Mouse (Mus musculus) retina, postnatal 7 days (tissue): ENCODE measurements around the gene Mgat1.
A peak's percentile ranks its signal among the peaks of the same experiment; 100 is the strongest.

Source experiments
- DNase-seq: peaks from one replicate; pipeline ENCODE4 v3.0.0-alpha.2; 2012; ENCODE audit warnings: low read depth, low spot score

The Mgat1 gene

DNA sequence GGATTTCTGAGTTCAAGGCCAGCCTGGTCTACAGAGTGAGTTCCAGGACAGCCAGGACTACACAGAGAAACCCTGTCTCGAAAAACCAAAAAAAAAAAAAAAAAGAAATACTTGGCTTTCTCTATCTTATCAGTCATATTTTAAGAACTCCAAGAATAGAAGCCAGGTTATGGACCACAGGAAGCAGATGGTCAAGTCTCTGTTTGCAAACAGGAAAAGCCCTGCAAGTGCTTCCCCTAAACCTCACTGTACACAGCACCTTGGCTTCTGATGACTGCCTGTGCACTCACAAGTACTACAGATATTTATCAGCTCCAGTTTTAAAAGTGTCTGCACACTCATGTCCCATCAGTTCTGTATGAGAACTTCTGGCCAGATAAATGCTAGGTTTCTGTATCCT is 2.5 kb upstream of the Mgat1 start:
- no peak for DNase-seq

DNA sequence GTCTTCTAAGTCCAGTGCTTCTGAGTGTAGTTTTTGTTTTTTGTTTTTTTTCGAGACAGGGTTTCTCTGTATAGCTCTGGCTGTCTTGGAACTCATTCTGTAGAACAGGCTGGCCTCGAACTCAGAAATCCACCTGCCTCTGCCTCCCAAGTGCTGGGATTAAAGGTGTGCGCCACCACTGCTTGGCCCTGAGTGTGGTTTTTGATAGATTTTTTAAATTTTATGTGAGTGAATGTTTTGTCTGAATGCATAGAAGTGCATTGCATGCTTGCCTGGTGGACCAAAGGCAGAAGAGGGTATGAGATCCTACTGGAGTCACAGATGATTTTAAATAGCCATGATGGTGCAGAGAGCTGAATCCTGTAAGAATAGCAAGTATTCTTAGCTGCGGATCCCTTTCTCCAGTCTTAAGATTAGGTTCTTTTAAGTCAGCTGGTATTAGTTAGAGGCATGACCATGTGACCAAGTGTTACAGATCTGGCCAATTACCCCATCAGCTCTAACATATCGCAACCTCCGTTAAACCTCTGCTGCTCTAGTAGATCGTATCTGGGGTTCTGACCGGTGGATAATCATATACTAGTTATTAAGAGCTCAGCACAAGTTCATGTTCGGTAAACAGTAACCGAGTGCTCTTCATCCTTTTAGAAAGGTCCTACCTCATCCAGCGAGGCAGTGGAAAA is 906 bp upstream of the Mgat1 start:
- no peak for DNase-seq

DNA sequence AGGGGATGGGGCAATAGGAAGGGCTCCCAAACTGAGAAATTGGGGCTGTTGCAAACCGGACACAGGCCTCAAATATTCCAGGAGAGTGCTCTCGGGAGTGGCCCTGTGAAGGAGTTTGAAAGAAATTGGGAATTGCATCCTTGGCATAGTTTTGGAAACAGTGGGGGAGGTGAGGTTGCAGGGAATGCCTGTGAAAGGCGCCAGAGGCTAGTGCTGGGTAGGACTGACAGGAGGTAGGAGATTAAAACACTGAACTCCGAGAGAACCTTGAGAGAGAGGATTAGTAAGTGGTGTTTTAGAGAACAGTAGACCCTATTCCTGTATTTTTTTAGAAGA is 572 bp downstream of the Mgat1 start:
- DNase-seq = no peak

DNA sequence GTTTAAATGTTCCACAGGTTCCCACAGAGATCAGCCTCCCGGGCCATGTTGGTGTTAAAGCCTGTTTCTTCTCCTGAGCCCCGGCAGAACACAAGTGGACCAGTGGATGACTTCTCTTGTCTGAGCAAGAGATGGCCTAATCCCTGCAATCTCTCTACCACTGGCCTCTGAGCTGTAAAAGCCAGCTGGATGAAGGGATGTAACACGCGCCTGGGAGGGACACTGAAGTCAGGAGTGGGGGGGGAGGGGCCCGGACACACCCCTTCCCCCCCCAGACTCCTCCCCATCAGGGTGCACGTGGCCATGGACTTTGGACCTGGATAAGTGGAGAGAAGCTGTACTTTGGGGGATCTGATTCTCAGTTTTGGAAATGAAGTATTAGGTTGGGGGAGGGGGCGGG is 1.2 kb downstream of the Mgat1 start:
- DNase-seq = peak; percentile 54

GRCm38 (mm10) chr11:49245634-49246415 is 1.8 kb downstream of the Mgat1 start:
- DNase-seq = peak; percentile 56

DNA sequence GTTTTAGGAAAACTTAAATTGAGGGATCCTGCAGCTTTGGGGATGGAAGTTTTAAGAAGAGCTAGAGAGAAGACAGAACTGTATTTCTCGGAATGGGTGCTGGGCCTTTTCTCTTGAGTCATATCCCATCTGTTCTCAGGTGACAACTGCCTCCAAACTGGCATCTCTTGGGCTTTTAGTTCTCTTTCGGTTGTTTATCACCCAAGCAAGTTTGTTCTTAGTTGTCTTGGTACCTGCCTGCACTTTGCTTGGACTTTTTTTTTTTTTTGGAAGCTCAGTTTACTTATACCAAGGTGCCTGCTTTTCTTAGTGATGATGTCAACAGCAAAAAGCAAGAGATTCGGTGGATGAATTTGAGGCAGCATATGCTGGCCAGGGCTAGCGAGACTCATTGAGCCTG is 2.5 kb downstream of the Mgat1 start:
- no peak for DNase-seq

GRCm38 (mm10) chr11:49247255-49247654 is 3.3 kb downstream of the Mgat1 start:
- DNase-seq = no peak

DNA sequence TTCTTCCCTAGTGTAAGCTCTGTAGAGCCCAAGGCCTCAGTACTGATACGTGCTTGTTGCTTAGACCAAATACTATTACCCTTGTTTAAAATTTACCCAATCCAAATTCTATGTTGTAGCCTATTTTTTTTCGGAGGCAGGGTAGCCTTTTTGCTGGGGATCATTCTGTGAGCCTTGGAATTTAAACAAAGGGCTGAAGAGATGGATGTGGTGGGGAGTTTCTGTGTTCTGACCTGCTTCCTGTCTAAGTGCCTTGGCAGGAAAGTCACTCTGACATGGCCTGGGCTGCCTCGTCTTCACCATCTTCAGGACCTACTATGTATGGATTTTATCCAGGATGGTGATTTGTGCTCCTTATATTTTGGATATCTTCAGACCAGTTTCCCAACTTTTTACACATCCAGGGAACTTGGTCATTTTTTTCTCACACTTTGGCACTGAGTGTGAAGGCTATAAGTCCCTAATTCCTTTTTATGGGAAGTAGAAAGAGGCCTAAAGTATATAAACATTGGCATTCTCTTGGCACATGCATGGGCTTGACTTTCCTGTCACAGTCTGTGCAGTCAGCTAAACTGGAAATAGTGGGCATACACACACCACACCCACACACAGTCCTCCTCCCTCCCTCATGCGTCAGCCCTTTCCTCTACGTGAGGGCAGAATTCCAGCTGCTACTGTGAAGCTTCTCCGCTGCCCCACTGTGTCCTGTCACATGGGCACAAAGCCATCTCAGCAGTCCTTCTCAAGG is 4.4 kb downstream of the Mgat1 start:
- DNase-seq = no peak

DNA sequence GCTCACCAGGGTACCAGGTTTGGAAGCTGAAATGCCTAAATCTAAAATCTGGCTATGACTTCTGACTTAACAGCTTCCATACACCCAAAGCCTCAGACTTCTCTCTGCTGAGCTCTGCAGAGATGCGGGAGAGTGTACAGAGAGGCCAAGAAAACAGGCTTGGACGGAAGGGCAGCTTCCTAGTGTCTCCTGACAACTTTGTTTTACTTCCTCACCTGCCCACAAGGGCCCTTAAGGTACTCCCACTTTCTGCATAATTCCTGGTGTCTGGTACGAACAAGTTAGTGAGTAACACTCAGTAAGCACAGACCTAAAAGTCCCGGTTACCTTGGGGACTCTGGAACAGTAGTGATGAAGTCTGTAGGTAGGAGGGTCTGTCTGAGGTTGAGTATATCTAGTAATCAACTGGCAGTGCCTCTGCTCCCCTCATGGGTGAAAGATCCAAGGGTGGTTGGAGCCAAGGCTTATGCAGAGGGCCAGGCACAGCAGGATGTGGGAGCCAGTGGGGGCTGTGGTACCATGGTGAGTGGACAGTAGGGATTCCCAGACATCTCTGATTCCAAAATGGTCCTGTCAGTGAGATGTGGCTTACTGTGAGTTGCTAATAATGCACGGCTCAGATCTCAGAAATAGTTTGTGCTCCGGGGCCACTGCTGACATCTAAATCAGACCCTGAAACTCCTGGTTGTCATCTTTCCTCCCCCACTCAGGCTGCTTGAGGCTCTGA is 5.1 kb downstream of the Mgat1 start:
- DNase-seq = no peak

- DNase-seq = no peak
These were observed 5.9 kb downstream of the Mgat1 start for GRCm38 (mm10) chr11:49249811-49250421.

DNA sequence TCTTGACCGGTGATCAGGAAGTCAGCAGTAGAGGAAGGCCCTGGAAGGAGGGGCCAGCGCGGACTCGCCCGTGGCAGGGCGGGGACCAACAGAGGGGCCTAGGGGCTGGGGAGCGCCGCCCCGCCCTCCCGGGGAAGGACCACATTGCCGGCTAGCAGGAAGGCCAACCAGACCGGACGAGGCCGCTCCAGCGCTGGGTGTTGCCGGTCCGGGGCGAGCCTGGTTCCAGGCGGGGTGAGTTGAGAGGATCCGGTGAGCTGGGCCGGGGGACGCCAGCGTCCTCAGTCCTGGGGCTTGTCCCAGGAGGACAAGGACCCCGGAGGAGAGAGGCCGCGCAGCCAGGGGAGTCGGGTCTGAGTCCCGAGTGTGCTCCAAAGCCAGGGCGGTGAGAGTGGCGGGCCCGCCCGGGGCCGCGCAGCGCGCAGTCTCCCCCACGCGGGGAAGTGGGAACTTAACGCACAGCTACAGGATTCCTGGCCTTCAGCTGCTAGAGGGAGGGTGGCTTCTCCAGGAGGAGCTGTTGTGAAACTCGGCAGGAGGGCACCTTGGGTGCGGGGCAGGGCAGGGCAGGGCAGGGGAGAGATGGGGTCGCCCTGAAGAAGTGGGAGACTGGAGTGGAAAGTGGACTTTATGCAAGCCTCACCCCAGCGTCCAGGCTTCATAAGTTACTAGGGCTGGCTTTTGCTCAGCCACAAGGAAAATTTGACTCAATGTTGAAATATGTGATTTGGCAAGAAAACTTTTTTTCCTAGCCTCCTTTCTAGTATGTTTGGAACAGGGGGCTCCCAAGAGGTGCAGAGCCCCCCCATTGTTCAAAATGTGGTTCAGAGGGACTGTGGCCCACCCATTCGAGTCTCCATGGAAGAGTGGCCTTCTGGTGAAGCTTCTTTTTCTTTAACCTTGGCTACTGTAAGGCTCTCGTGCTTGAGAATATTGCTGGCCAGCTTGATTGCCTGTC is 6.7 kb downstream of the Mgat1 start:
- peak; percentile 33 for DNase-seq

GRCm38 (mm10) chr11:49251380-49251761 is 7.4 kb downstream of the Mgat1 start:
- DNase-seq = no peak

DNA sequence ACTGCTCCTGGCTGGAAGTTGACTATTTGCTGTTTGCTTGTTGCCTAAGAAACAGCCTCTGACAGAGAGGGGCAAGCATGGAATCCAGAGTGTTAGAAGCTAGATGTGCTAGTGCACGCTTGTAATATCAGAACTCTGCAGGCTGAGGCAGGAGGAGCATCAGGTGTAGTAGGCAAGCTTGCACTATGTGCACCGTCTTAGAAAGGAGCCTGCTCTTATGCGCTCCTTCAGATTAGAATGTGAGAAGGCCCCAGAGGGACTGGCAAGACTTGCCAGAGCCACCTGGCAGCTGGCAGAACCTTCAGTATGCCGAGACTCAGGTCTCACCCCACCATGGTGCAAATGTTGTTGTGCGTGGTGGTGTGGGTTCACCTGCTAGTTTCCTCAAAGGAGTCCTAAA is 8.1 kb downstream of the Mgat1 start:
- DNase-seq = no peak

DNA sequence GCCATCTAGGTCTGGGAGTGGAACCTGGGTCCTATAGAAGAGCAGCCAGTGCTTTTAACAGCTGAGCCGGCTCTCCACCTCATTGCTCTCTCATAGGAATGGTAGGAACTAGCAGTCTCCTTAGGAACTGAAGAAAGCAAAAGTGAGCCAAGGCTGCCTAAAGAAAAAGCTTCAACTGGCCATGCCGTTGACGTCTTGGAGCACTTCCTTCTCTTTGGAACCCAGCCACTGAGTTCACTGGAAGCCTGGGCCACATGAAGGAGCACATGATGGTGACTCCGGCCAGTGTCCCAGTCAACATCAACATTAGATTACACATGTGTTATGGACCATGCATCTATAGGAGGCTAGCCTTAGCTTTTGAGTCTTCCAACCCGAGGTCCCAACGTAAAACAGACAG is 9.0 kb downstream of the Mgat1 start:
- DNase-seq = no peak

GRCm38 (mm10) chr11:49259296-49259695 is 15.3 kb downstream of the Mgat1 start:
- no peak for DNase-seq

- no peak for DNase-seq
These were observed 15.8 kb downstream of the Mgat1 start for GRCm38 (mm10) chr11:49259829-49260228.

DNA sequence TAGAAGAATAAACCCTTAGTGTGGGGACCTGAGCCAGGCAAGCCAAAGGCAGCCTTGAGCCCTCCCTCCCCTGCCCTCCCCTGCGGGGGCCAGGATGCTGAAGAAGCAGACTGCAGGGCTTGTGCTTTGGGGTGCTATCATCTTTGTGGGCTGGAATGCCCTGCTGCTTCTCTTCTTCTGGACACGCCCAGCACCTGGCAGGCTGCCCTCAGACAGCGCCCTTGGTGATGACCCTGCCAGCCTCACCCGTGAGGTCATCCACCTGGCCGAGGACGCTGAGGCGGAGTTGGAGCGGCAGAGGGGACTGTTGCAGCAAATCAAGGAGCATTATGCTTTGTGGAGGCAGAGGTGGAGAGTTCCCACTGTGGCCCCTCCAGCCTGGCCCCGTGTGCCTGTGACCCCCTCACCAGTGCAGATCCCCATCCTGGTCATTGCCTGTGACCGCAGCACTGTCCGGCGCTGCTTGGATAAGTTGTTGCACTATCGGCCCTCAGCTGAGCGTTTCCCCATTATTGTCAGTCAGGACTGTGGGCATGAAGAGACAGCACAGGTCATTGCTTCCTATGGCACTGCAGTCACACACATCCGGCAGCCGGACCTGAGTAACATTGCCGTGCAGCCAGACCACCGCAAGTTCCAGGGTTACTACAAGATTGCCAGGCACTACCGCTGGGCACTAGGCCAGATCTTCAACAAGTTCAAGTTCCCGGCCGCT is 16.8 kb downstream of the Mgat1 start:
- DNase-seq = no peak

DNA sequence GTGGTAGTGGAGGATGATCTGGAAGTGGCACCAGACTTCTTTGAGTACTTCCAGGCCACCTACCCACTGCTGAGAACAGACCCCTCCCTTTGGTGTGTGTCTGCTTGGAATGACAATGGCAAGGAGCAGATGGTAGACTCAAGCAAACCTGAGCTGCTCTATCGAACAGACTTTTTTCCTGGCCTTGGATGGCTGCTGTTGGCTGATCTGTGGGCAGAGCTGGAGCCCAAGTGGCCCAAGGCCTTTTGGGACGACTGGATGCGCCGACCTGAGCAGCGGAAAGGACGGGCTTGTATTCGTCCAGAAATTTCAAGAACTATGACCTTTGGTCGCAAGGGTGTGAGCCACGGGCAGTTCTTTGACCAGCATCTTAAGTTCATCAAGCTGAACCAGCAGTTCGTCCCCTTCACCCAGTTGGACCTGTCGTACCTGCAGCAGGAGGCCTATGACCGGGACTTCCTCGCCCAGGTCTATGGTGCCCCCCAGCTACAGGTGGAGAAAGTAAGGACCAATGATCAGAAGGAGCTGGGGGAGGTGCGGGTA is 17.4 kb downstream of the Mgat1 start:
- DNase-seq = no peak

DNA sequence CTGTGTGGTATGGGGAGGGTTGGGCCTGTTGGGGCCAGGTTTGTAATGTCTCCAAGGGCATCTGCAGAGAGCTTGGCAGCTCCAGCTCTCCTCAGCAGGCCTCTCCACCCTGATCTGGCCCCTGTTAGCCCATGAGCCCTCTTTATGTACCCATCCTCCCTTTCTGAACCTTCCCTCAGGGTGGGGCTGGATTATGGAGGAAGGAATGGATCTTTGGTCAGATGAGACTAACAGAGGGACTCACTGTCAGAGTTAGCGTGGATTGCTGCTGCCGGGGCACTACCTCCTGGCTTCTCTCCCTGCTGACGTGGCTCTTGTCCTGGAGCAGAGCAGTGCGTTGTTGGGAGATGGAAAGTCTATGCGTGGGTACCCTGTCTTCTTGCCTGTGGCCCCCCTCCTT is 18.3 kb downstream of the Mgat1 start:
- no peak for DNase-seq

GRCm38 (mm10) chr11:49263149-49263548 is 19.2 kb downstream of the Mgat1 start:
- DNase-seq = no peak
